Mouse (Mus musculus) small intestine, adult 2 months (tissue): ENCODE data around the gene Gm49318.

Experiments
- CTCF ChIP-seq: fragments of 200-500 bp; IDR thresholded peaks from 2 replicates; pipeline ENCODE4 v1.5.1; 2012; ENCODE audit warnings: low read depth, mild to moderate bottlenecking, control low read depth, inconsistent platforms, low read length, moderate library complexity, mixed read lengths; ENCODE audit not compliant: insufficient replicate concordance, insufficient read length; ENCODE audit errors: extremely low read depth
- POLR2A ChIP-seq: fragments of 200-500 bp; IDR thresholded peaks from 2 replicates; pipeline ENCODE4 v1.6.1; 2012; ENCODE audit warnings: low read depth, mild to moderate bottlenecking, control low read depth, inconsistent platforms, low read length, moderate library complexity

DNA sequence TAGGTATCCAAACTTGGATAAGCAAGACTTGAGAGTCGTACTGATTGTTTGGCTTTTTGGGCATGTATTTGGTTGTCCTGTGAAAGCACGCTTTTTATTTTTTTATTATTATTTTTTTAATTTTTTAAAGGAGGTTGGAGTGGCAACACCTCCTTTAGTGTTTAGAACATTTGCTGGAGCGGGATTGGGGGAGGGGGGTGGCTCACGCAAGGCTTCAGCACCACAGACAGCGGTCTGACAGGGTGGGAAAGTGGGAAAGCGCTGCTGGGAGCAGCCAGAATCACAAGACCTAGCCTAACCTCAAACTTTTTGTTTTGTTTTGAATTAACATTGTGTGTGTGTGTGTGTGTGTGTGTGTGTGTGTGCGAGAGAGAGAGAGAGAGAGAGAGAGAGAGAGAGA is 17.4 kb downstream of the Gm49318 start:
- TF ChIP-seq POLR2A (no peak), CTCF (no peak)
